Mouse (Mus musculus): Measurements from ENCODE around the gene Als2.

Als2 gene

GRCm38 (mm10) chr1:59236856-59237441 is at the start of gene Als2:
TSS of gene Als2 (minus strand) at chr1:59237231.
- in situ Hi-C loops (cut with MboI, MseI) = loop anchor here (5.0 to 10.0 kb wide), 2 partner anchors 70 to 462 kb away; no protein-coding TSS in a partner anchor

GRCm38 (mm10) chr1:59286316-59286850 is 49.4 kb upstream of the Als2 start:
- in situ Hi-C loops (cut with MboI, MseI) = no loop called here

DNA sequence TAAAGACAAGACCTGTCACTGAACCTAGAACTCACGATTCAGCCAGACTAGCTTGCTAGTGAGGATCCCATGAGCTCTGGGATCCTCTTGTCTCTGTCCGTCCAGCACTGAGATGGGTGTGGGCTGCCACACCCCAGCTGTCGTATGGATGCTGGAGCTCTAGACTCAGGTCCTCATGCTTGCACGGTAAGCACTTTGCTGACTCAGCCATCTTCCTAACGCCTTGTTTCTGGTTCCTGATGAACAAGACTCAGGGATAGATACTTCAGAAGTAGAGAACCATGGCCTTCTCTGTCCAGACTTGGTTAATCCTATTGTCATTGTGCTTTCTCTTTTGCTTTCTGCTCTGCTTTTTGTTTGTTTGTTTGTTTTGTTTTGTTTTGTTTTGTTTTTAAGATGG is 48.8 kb upstream of the Als2 start:
- in situ Hi-C loops (cut with MboI, MseI) = no loop called here

- in situ Hi-C loops (cut with MboI, MseI) = no loop called here
Observed at GRCm38 (mm10) chr1:59272189-59272588, 35.2 kb upstream of the Als2 start.

- in situ Hi-C loops (cut with MboI, MseI) = no loop called here
Observed at GRCm38 (mm10) chr1:59269951-59270689, 33.1 kb upstream of the Als2 start.

DNA sequence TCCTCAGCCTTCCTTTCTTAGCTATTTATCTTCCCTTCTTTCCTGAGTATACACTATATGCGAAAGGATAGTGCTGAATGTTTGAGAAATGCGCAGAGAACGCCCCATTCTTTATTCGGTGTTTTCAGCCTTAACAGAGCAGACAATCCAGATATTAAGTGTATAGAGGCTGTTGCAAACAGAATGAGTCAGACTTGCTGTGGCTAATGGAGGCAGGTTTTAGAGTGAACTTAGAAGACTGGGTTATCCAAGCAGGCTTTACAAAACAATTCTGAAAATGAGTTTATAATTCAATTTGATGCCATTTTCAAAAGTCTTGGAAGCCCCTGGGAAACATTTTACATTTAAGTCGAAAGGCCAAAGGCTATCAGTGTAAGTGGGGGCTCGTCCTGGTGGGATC is 32.4 kb upstream of the Als2 start:
- in situ Hi-C loops (cut with MboI, MseI) = no loop called here

DNA sequence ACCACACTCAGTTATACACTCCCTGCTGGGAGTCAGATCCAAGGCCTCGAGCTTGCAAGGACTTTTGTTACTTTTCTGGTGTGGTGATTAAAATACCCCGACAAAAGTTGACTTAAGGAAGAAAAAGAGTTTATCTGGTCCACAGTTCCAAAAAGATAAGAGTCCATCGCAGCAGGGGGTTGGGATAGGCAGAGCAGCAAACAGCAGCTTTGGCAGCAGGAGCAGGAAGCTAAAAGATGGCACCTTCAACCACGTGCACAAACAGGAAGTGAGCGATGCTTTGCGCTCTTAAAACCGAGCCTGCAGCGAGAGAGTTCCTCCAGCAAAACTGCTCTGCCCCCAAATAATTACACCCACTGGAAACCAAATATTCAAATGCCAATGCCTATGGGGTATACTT is 31.9 kb upstream of the Als2 start:
- in situ Hi-C loops (cut with MboI, MseI) = no loop called here

- in situ Hi-C loops (cut with MboI, MseI) = no loop called here
Observed at GRCm38 (mm10) chr1:59257736-59258135, 20.7 kb upstream of the Als2 start.

DNA sequence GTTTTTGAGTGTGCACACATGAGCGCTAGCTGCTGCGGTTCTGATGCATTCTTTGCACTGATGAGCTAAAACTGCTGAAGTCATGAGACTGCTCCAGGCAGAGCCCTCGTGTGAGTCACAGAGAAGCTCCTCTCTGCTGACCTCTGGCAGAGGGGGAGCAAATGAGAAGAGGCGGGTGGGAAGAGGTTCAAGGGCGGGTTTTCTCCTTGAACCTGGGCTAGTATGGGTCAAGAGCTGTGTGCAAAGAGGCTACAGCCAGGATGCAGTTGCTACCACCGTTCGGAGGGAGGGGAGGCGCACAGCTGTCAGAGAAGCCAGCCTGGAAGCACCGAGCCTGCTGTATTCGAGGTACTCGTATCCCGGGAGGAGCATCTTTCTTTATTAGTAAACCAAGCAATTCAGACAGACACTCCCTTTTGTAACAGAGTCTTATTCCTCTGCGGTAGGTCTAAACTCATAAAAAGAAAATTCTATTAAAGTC is 19.8 kb upstream of the Als2 start, which contains the start of gene Cdk15:
Cdk15 (plus strand) TSS at position 156 of the 481 bp plus-strand sequence.
- in situ Hi-C loops (cut with MboI, MseI) = no loop called here

DNA sequence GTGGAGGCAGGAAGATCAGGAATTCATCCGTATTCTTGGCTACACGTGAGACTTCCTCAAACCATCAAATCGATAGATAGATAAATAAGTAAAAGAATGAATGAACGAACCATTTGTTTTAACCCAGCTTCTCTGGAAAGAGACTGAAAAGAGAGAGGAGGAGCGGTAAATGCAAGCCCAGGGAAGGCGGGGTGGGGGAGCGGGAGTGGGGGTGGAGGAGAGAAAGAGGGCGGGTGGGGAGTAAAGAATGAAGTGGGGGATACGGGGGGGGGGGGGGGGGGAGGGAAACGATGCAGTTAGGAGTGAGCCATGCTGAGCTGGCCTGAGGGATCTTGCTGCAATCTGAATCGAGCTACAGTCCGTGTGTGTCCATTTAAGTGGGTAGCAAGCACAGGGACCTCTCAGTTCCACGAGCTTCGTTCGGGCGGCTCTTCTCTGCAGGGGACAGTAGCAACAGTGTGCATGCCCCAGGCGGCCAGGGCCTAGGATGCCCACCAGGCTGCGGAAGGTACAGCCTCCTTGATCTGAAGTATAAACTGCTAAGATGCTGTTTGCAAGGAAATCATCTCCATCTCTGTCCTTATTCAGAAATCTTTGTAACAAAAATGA is 16.4 kb upstream of the Als2 start:
- in situ Hi-C loops (cut with MboI, MseI) = no loop called here

DNA sequence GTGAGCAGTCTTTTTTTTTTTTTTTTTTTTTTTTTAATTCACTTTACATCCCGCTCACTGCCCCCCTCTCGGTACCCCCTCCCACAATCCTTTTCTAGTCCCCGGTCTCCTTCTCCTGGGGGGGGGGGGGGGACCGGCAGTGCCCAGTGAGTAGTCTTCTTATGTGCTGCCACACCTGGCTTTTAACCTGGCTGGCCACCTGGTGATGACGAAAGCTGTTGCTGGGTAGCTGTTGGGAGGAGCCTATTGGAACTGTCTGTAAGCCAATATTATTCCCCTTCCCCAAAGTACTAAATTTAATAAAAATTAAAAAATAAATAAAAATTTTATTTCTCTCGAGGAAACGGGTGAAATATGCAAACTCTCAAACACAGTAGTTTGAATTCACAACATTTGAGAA is 15.7 kb upstream of the Als2 start:
- in situ Hi-C loops (cut with MboI, MseI) = no loop called here

DNA sequence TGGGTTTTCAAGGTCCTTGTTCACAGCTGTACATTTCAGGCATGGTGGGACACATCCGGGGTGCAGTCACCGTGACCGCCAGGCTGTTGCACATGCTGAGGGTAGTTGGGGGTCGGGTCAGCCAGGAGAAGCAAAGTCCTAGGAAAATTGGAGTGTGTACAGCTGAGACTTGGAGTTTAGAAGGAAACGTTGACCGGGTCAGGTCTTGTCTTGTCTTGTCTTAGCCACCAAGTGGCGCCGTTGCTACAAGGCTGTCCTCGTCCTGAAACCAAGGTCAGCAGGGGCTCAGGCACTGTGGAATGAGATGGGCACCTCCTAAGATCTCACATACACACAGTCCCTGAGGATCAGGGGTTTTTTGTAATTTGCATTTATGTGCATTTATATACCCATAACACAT is 10.6 kb upstream of the Als2 start:
- in situ Hi-C loops (cut with MboI, MseI) = loop anchor here (10.0 kb wide), 1 partner anchor 377 kb away; no protein-coding TSS in a partner anchor

GRCm38 (mm10) chr1:59243770-59244169 is 6.7 kb upstream of the Als2 start:
- in situ Hi-C loops (cut with MboI, MseI) = loop anchor here (5.0 to 10.0 kb wide), 2 partner anchors 236 to 381 kb away; no protein-coding TSS in a partner anchor

GRCm38 (mm10) chr1:59237614-59238211 is 682 bp upstream of the Als2 start:
- in situ Hi-C loops (cut with MboI, MseI) = loop anchor here (5.0 to 10.0 kb wide), 2 partner anchors 70 to 463 kb away; no protein-coding TSS in a partner anchor

- in situ Hi-C loops (cut with MboI, MseI) = no loop called here
Observed at GRCm38 (mm10) chr1:59229187-59229586, 7.8 kb downstream of the Als2 start.

DNA sequence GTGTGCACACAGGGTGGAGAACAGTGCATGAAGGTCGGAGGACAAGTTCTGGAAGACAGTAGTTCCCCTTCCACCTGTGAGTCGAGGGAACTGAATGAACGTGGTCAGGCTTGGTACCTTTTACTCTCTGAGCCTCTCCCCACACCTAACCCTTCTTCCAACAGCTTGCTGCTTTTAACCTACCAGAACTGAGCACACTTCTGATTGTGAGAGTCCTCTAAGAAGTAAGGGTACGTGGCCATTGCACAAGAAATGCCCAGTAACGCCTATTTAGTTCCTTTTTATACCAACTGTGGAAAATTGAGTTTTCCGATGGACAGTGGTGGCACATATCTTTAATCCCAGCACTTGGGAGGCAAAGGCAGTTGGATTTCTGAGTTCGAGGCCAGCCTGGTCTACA is 8.5 kb downstream of the Als2 start:
- in situ Hi-C loops (cut with MboI, MseI) = no loop called here

- in situ Hi-C loops (cut with MboI, MseI) = no loop called here
Observed at GRCm38 (mm10) chr1:59222101-59222825, 14.8 kb downstream of the Als2 start.

DNA sequence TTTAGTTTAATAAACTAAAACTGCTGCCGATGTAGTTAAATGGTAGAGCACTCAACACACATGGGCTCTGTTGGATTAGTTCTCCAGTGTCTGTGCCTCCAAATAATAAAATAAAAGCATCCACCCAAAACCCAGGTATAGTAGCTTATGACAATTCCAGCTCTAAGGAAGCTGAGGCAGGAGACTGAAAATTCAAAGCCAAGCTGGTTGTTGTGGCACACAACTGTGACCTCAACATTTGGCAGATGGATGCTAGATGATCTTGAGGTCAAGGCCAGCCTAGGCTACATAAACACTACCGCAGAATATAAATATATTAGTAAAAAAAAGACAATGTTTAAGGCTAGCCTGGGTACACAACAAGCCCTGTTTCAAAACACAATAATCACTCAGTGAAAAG is 15.4 kb downstream of the Als2 start:
- in situ Hi-C loops (cut with MboI, MseI) = no loop called here

- in situ Hi-C loops (cut with MboI, MseI) = no loop called here
Observed at GRCm38 (mm10) chr1:59220371-59220770, 16.7 kb downstream of the Als2 start.

DNA sequence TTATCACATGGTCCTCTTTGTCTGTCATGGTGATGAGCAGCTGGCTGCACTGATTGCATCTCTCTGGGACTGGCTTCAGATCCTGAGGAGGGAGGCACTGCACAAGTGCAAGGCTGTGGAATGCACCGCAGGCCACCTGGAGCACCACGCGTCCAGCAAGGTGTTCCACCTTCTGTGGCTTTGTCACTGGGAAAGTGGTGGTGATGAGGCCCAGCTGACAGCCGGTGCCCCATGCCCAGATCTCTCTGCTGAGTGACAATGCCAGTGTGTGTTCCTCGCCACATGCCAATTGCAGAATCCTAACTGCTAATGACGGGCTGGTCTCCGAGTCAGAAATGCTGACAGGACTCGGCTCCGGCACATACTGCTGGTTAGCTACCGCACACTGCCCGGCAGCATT is 21.6 kb downstream of the Als2 start:
- in situ Hi-C loops (cut with MboI, MseI) = no loop called here

- in situ Hi-C loops (cut with MboI, MseI) = no loop called here
Observed at GRCm38 (mm10) chr1:59212951-59213350, 24.1 kb downstream of the Als2 start.

Data from T-helper 1 cell (primary cell).